In genomic region chr19:16871192-16871760, GRCm38 (mm10) we compare ENCODE assay signal across 14 mouse cellular contexts. TPM values are rescaled to one million over a fixed set of nuclear protein-coding genes. Genes with fewer than 3 reads are reported as not detected.
DNase-seq lines count a peak whose midpoint lies in the region; ATAC-seq lines count a peak whose summit lies in the region.
"Had no signal": no experiment of that assay in that cellular context is flagged by ENCODE, and none has a peak within 500 bp of the region (broad histone marks: within the 10 kb centered on the region; RNA-seq: fewer than 3 reads in every experiment).

No protein-coding gene starts in this region.

- H3K4me2 ChIP-seq in forebrain, embryonic 16.5 days (ENCODE audit: low read length) = no peak overlapping the region
- H3K4me2 ChIP-seq in intestine, embryonic 15.5 days (replicated peaks) = 0 out of 2 replicates have a peak overlapping the region, but pooled peaks have one; percentile 9

- no peak overlapping the region for H3K9ac ChIP-seq in forebrain, embryonic 16.5 days (replicated peaks; ENCODE audit: low read depth, low read length)
- no peak overlapping the region for H3K9ac ChIP-seq in intestine, embryonic 15.5 days
- H3K9ac ChIP-seq: embryonic facial prominence, embryonic 12.5 days had no signal

- H3K4me1 ChIP-seq in forebrain, embryonic 10.5 days = peaks cover 61% of the 10 kb centered on the region
- H3K4me1 ChIP-seq in forebrain, embryonic 16.5 days (replicated peaks; ENCODE audit: control insufficient read depth, insufficient read depth, low read length) = peaks cover 34% of the 10 kb centered on the region
- H3K4me1 ChIP-seq in intestine, embryonic 15.5 days (replicated peaks) = peaks cover 31% of the 10 kb centered on the region

- peak overlapping the region; percentile 24; the same call in 1 of the 2 replicates for H3K4me3 ChIP-seq in forebrain, embryonic 10.5 days
- H3K4me3 ChIP-seq in forebrain, embryonic 16.5 days (replicated peaks; ENCODE audit: low read length) = no peak overlapping the region
- H3K4me3 ChIP-seq in intestine, embryonic 15.5 days (replicated peaks) = no peak overlapping the region
- H3K4me3 ChIP-seq: embryonic facial prominence, embryonic 12.5 days had no signal

- H3K36me3 ChIP-seq in forebrain, embryonic 10.5 days (replicated peaks) = no peaks in the 10 kb centered on the region
- H3K36me3 ChIP-seq in forebrain, embryonic 16.5 days (ENCODE audit: control insufficient read depth, insufficient read depth) = no peaks in the 10 kb centered on the region
- H3K36me3 ChIP-seq in intestine, embryonic 15.5 days = no peaks in the 10 kb centered on the region
- H3K36me3 ChIP-seq: embryonic facial prominence, embryonic 12.5 days had no signal

- no peak for ATAC-seq in forebrain, embryonic 16.5 days
- no peak for ATAC-seq in intestine, embryonic 15.5 days
- ATAC-seq: Patski had no signal

- H3K27ac ChIP-seq in forebrain, embryonic 10.5 days = no peak overlapping the region
- no peak overlapping the region for H3K27ac ChIP-seq in forebrain, embryonic 16.5 days (ENCODE audit: low read length)
- no peak overlapping the region for H3K27ac ChIP-seq in intestine, embryonic 15.5 days
- H3K27ac ChIP-seq: embryonic facial prominence, embryonic 12.5 days; heart, adult 2 months; macrophage had no signal

- DNase-seq in forebrain, embryonic 10.5 days (ENCODE audit: extremely low spot score, low spot score) = no peak
- DNase-seq in layer of hippocampus, postnatal 10 days (ENCODE audit: low spot score in 2 of 2) = peak; percentile 4 to 11
- DNase-seq in layer of hippocampus, postnatal 14 days (ENCODE audit: low spot score in 2 of 2) = no peak
- peak; percentile 61 for DNase-seq in ZHBTc4 (ENCODE audit: low read depth, low spot score)
- no peak for DNase-seq in left cerebral cortex, postnatal 36 days (ENCODE audit: low spot score in 2 of 2)
- DNase-seq in gastrocnemius, postnatal 25 days = no peak
- DNase-seq: layer of hippocampus, postnatal 36 days had no signal

- intact Hi-C loops in left cerebral cortex, postnatal 36 days (cut with DNase I) = no loop called here

- no peaks in the 10 kb centered on the region for H3K9me3 ChIP-seq in forebrain, embryonic 10.5 days
- H3K9me3 ChIP-seq in forebrain, embryonic 16.5 days (ENCODE audit: control insufficient read depth, low read length) = no peaks in the 10 kb centered on the region
- H3K9me3 ChIP-seq in intestine, embryonic 15.5 days = no peaks in the 10 kb centered on the region
- H3K9me3 ChIP-seq: embryonic facial prominence, embryonic 12.5 days had no signal

- under 1% methylated on average over 24 of the region's 24 CpGs for WGBS in forebrain, embryonic 10.5 days
- 0% methylated on average over 24 of the region's 24 CpGs for WGBS in forebrain, embryonic 16.5 days
- 1% methylated on average over 24 of the region's 24 CpGs for WGBS in intestine, embryonic 15.5 days

- peaks cover 100% of the 10 kb centered on the region for H3K27me3 ChIP-seq in forebrain, embryonic 10.5 days (ENCODE audit: poor library complexity, severe bottlenecking)
- H3K27me3 ChIP-seq in forebrain, embryonic 16.5 days (replicated peaks; ENCODE audit: control insufficient read depth, insufficient read depth, low read length) = peaks cover 59% of the 10 kb centered on the region
- peaks cover 90% of the 10 kb centered on the region for H3K27me3 ChIP-seq in intestine, embryonic 15.5 days (replicated peaks)

RNA-seq across cellular contexts. Expression of gene Foxb2, which starts 2.3 kb away (rescaled TPM):
- polyA plus RNA-seq in forebrain, embryonic 10.5 days (2016; fragmentation: Nextera tagmentation; extraction: Ambion mirVana) = 0.44 and 0.62 TPM in 2 replicates
- 0.32 TPM in 1 of 2 replicates, not detected in the other for polyA plus RNA-seq in forebrain, embryonic 16.5 days (2015; fragmentation: Nextera tagmentation; extraction: Ambion mirVana)
- total RNA-seq in layer of hippocampus, postnatal 10 days (2021) = not detected
- not detected for total RNA-seq in layer of hippocampus, postnatal 14 days (2021)
- polyA plus RNA-seq in intestine, embryonic 15.5 days (2015; fragmentation: Nextera tagmentation; extraction: Ambion mirVana) = not detected in 2 replicates
- total RNA-seq in left cerebral cortex, postnatal 36 days (2021) = not detected
- total RNA-seq in gastrocnemius, postnatal 25 days (2021) = not detected
- total RNA-seq: heart, adult 2 months; layer of hippocampus, postnatal 36 days had no signal
- polyA plus RNA-seq: heart, adult 2 months; Patski; stomach, embryonic 16.5 days had no signal

Comparison
In these comparisons a context has a peak if more than half of its experiments do, and no peak if none do; other contexts are left out.
1. DNase-seq: peak in layer of hippocampus, postnatal 10 days (2 of 2) and ZHBTc4 (single experiment); none in forebrain, embryonic 10.5 days (single experiment), layer of hippocampus, postnatal 14 days (0 of 2), left cerebral cortex, postnatal 36 days (0 of 2) and gastrocnemius, postnatal 25 days (single experiment).